Mouse (Mus musculus): ENCODE measurements at regions not wholly inside any gene's neighbourhood (a gene's known extent, or its start where the extent isn't known, plus 50 kb on each side); places are given as distances from the start of the nearest gene placed in this dataset.

- no peak for DNase-seq (ENCODE audit: low read depth)
Measured at GRCm38 (mm10) chr13:16316581-16316980, 304.9 kb downstream of the Inhba start.

GRCm38 (mm10) chr13:16317412-16317811 lies 305.8 kb downstream of the Inhba start:
- DNase-seq (ENCODE audit: low read depth) = no peak

GRCm38 (mm10) chr13:16320392-16320791 lies 308.7 kb downstream of the Inhba start:
- no peak for DNase-seq (ENCODE audit: low read depth)

- DNase-seq (ENCODE audit: low read depth) = no peak
Measured at GRCm38 (mm10) chr13:16325661-16326060, 314.0 kb downstream of the Inhba start.

GRCm38 (mm10) chr13:16341727-16342126 lies 330.1 kb downstream of the Inhba start:
- DNase-seq (ENCODE audit: low read depth) = no peak

- no peak for DNase-seq (ENCODE audit: low read depth)
Measured at GRCm38 (mm10) chr13:16342171-16342570, 330.5 kb downstream of the Inhba start.

GRCm38 (mm10) chr13:16343280-16343945 lies 331.8 kb downstream of the Inhba start:
- DNase-seq (ENCODE audit: low read depth) = no peak

- no peak for DNase-seq (ENCODE audit: low read depth)
Measured at GRCm38 (mm10) chr13:16349353-16349752, 337.7 kb downstream of the Inhba start.

GRCm38 (mm10) chr13:16350061-16350460 lies 338.4 kb downstream of the Inhba start:
- no peak for DNase-seq (ENCODE audit: low read depth)

- DNase-seq (ENCODE audit: low read depth) = no peak
Measured at GRCm38 (mm10) chr13:16355316-16355715, 343.7 kb downstream of the Inhba start.

- DNase-seq (ENCODE audit: low read depth) = no peak
Measured at GRCm38 (mm10) chr13:16379492-16379891, 367.8 kb downstream of the Inhba start.

GRCm38 (mm10) chr13:16379949-16380348 lies 368.3 kb downstream of the Inhba start:
- DNase-seq (ENCODE audit: low read depth) = no peak

GRCm38 (mm10) chr13:16382936-16383511 lies 371.4 kb downstream of the Inhba start:
- no peak for DNase-seq (ENCODE audit: low read depth)

- no peak for DNase-seq (ENCODE audit: low read depth)
Measured at GRCm38 (mm10) chr13:16416356-16417019, 404.8 kb downstream of the Inhba start.

- DNase-seq (ENCODE audit: low read depth) = no peak
Measured at GRCm38 (mm10) chr13:16424147-16424546, 412.5 kb downstream of the Inhba start.

- no peak for DNase-seq (ENCODE audit: low read depth)
Measured at GRCm38 (mm10) chr13:16435436-16435835, 423.8 kb downstream of the Inhba start.

- DNase-seq (ENCODE audit: low read depth) = no peak
Measured at GRCm38 (mm10) chr13:16453234-16453633, 441.6 kb downstream of the Inhba start.

- DNase-seq (ENCODE audit: low read depth) = no peak
Measured at GRCm38 (mm10) chr13:16459743-16460142, 448.1 kb downstream of the Inhba start.

- no peak for DNase-seq (ENCODE audit: low read depth)
Measured at GRCm38 (mm10) chr13:16461681-16462080, 450.0 kb downstream of the Inhba start.

GRCm38 (mm10) chr13:16464823-16465222 lies 453.2 kb downstream of the Inhba start:
- DNase-seq (ENCODE audit: low read depth) = no peak

- DNase-seq (ENCODE audit: low read depth) = no peak
Measured at GRCm38 (mm10) chr13:16465317-16465716, 453.7 kb downstream of the Inhba start.

- DNase-seq (ENCODE audit: low read depth) = no peak
Measured at GRCm38 (mm10) chr13:16465812-16466211, 454.2 kb downstream of the Inhba start.

- DNase-seq (ENCODE audit: low read depth) = no peak
Measured at GRCm38 (mm10) chr13:16476515-16476914, 464.9 kb downstream of the Inhba start.
